Mouse (Mus musculus) hindbrain, embryonic 16.5 days (tissue): ENCODE measurements at regions not wholly inside any gene's neighbourhood (a gene's known extent, or its start where the extent isn't known, plus 50 kb on each side); places are given as distances from the start of the nearest gene placed in this dataset.

Experiments
- ATAC-seq: fragments of 200-750 bp; cut with Nextera tagmentation; 2 replicates; pipeline ENCODE4 v1.8.0; 2017; ENCODE audit warnings: moderate TSS enrichment, moderate library complexity
- H3K27ac ChIP-seq: fragments of 300-500 bp; sonication (generic); 2 replicates; pipeline ENCODE4 v1.5.1; 2014; ENCODE audit warnings: low read depth, mild to moderate bottlenecking, control low read depth, low read length, moderate library complexity
- H3K27me3 ChIP-seq: fragments of 300-500 bp; sonication (generic); replicated peaks from 2 replicates; pipeline ENCODE4 v1.6.1; 2014; ENCODE audit warnings: low read length; ENCODE audit not compliant: control insufficient read depth, insufficient read depth
- H3K36me3 ChIP-seq: fragments of 300-500 bp; sonication (generic); 2 replicates; pipeline ENCODE4 v1.6.1; 2014; ENCODE audit warnings: mild to moderate bottlenecking, low read length, moderate library complexity, mixed read lengths; ENCODE audit not compliant: control insufficient read depth, insufficient read depth
- H3K4me1 ChIP-seq: fragments of 300-500 bp; sonication (generic); 2 replicates; pipeline ENCODE4 v1.6.1; 2014; ENCODE audit warnings: low read depth, low read length; ENCODE audit not compliant: control insufficient read depth, insufficient read depth
- H3K4me2 ChIP-seq: fragments of 300-500 bp; sonication (generic); 2 replicates; pipeline ENCODE4 v1.6.1; 2014; ENCODE audit warnings: mild to moderate bottlenecking, low read length, control low read depth, moderate library complexity
- H3K4me3 ChIP-seq: fragments of 300-500 bp; sonication (generic); 2 replicates; pipeline ENCODE4 v1.5.1; 2014; ENCODE audit warnings: mild to moderate bottlenecking, low read length, control low read depth, moderate library complexity
- H3K9ac ChIP-seq: fragments of 300-500 bp; sonication (generic); 2 replicates; pipeline ENCODE4 v1.6.1; 2014; ENCODE audit warnings: low read depth, mild to moderate bottlenecking, control low read depth, low read length, moderate library complexity
- H3K9me3 ChIP-seq: fragments of 300-500 bp; sonication (generic); 2 replicates; pipeline ENCODE4 v1.6.1; 2014; ENCODE audit warnings: mild to moderate bottlenecking, low read length, moderate library complexity; ENCODE audit not compliant: control insufficient read depth
- WGBS: fragments of 180-500 bp; shearing (Covaris S2); extraction: QIAGEN DNeasy Blood & Tissue Kit; methylation state at CpG from one replicate; pipeline ENCODE4 v1.1.7; 2014; 5-methylcytosine and 5-hydroxymethylcytosine counted together

DNA sequence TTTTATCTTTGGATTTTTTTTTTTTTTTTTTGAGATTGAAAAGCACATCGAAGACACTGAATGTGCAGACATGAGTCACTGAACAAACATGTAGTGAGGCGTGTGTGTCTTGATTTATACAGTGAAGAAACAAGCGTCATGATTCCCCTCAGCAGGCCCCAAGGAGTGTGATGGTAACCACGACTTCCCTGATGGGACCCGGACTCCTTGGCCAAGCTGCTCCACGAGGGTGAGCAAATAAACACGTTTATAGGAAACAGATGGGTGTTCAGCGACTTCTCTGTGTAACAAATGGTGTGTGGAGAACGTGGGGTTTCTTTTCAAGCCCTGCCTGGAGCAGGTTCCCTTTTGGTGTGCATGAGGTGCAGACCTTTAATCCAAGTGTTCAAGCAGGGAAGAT lies 228.9 kb upstream of the Elac2 start:
- H3K9me3 ChIP-seq, result no peaks in the 10 kb centered on the region
- no peaks in the 10 kb centered on the region for H3K36me3 ChIP-seq
- no peak for ATAC-seq
- H3K4me1 ChIP-seq, result peaks cover 10% of the 10 kb centered on the region
- H3K4me3 ChIP-seq, result no peak overlapping the region
- 74% methylated on average over 9 of the region's 9 CpGs for WGBS
- no peak overlapping the region for H3K4me2 ChIP-seq
- H3K27ac ChIP-seq, result no peak overlapping the region
- no peak overlapping the region for H3K9ac ChIP-seq
- H3K27me3 ChIP-seq, result no peaks in the 10 kb centered on the region

DNA sequence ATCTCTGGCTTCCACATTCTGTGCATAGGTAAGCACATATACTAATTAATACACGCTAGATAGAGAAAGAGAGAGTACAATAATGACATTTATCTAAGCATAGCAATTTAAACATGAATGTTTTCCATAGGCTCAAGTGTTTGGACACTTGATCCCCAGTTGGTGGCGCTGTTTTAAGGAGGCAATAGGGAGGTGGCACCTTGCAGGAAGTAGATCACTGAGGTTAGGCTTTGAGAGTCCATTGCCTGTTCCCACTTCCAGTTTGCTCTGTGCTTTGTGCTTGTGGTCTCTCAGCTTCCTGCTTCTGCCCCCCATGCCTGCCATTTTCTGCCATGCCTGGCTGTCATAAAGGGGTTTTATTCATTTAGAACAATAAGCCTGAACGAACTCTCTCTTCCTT lies 226.5 kb upstream of the Elac2 start:
- no peak overlapping the region for H3K4me3 ChIP-seq
- H3K9me3 ChIP-seq, result no peaks in the 10 kb centered on the region
- peaks cover 10% of the 10 kb centered on the region for H3K4me1 ChIP-seq
- no peak overlapping the region for H3K4me2 ChIP-seq
- ATAC-seq, result no peak
- H3K27ac ChIP-seq, result no peak overlapping the region
- H3K9ac ChIP-seq, result no peak overlapping the region
- H3K36me3 ChIP-seq, result no peaks in the 10 kb centered on the region
- WGBS, result 44% methylated on average over 3 of the region's 3 CpGs
- H3K27me3 ChIP-seq, result no peaks in the 10 kb centered on the region

DNA sequence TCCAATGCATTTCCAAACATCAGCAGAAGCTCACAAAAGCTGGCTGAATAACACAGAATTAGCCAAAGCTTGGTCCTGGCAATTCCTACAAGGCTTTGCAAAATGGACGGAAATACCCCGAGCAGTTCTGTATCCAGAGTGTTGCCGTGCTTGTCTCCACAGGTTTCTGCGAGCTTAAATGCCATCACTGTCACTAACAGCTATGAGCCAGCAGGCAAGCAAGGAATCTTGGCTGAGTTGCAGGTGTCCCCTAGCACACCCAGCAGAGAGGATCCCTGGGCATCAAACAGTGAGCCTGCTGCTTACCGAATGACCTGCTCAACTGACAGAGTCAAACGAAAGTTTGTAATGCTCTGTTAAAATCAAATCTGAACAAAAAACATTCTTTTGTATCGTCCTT lies 226.0 kb upstream of the Elac2 start:
- H3K27ac ChIP-seq, result no peak overlapping the region
- no peaks in the 10 kb centered on the region for H3K36me3 ChIP-seq
- 19% methylated on average over 7 of the region's 7 CpGs for WGBS
- no peaks in the 10 kb centered on the region for H3K27me3 ChIP-seq
- no peak overlapping the region for H3K9ac ChIP-seq
- H3K4me1 ChIP-seq, result peaks cover 10% of the 10 kb centered on the region
- no peaks in the 10 kb centered on the region for H3K9me3 ChIP-seq
- peak overlapping the region; percentile 13; the same call in 1 of the 2 replicates for H3K4me2 ChIP-seq
- ATAC-seq, result no peak
- H3K4me3 ChIP-seq, result no peak overlapping the region

DNA sequence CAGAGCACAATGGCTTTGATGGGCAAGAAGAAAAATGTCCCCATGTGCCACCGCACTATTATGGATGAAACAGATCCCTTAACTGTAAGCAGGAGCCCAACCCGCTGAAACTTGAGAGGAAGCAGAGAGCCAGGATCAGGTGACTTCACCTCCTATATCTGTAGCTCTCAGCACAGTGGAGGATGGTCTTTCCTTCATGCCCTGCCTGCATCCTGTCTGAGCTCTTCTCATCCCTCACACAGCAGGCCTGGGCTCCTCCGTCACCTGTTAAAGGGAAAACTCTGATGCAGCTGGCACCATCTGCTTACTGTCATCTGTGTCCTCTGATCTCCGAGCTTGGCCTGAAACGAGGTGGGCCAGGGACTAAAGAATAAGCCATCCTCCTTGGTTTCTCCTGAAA lies 224.8 kb upstream of the Elac2 start:
- ATAC-seq, result no peak
- Histone ChIP-seq H3K27me3 (no peaks in the 10 kb centered on the region), H3K9me3 (no peaks in the 10 kb centered on the region), H3K4me2 (no peak overlapping the region), H3K27ac (no peak overlapping the region), H3K4me1 (peaks cover 10% of the 10 kb centered on the region), H3K9ac (no peak overlapping the region), H3K4me3 (no peak overlapping the region), H3K36me3 (no peaks in the 10 kb centered on the region)
- 71% methylated on average over 5 of the region's 5 CpGs for WGBS

DNA sequence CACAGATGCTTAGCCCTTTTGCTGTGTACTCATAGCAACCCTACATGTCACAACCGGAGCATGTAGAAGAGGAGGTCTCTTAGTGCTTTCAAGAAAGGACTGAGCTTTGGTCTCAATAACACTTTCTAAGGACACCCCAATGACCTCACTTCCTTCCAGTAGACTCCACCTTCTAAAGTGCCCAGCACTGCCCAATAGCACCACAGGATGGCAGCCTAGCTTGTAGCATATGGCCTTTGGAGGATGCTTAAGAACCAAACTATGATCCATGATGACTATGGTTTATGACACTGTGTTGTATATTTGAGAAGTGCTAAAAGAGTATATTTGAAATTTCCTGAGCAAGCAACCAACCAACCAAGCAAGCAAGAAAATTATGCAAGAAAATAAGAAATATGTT lies 223.3 kb upstream of the Elac2 start:
- Histone ChIP-seq H3K4me3 (no peak overlapping the region), H3K9me3 (no peaks in the 10 kb centered on the region), H3K4me1 (peaks cover 10% of the 10 kb centered on the region), H3K27ac (no peak overlapping the region), H3K27me3 (no peaks in the 10 kb centered on the region), H3K4me2 (no peak overlapping the region), H3K9ac (no peak overlapping the region), H3K36me3 (no peaks in the 10 kb centered on the region)
- 90% methylated on average over 1 of the region's 1 CpGs for whole genome bisulfite sequencing
- no peak for ATAC-seq

DNA sequence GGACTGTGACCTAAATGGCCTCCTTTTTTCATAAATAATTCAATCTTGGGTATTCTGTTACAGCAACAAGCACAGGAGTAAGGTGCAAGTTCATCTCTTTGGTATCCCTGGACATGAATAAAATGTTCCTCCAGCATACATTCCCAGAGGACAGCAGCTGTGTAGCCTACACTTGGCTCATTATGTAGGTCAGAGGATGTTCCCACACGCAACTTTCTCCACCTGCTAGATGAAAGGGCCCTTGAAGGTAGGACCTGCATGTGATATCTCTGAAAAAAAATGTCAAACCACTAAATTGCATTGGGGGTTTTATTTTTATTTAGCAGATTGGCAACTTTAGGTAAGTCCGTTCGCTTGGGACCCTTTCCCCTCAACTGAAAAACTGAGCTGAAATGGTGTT lies 218.2 kb upstream of the Elac2 start:
- H3K27me3 ChIP-seq, result no peaks in the 10 kb centered on the region
- no peaks in the 10 kb centered on the region for H3K4me1 ChIP-seq
- 93% methylated on average over 3 of the region's 3 CpGs for WGBS
- no peaks in the 10 kb centered on the region for H3K36me3 ChIP-seq
- no peak for ATAC-seq
- no peak overlapping the region for H3K4me3 ChIP-seq
- H3K4me2 ChIP-seq, result no peak overlapping the region
- no peak overlapping the region for H3K9ac ChIP-seq
- H3K9me3 ChIP-seq, result no peaks in the 10 kb centered on the region
- no peak overlapping the region for H3K27ac ChIP-seq

DNA sequence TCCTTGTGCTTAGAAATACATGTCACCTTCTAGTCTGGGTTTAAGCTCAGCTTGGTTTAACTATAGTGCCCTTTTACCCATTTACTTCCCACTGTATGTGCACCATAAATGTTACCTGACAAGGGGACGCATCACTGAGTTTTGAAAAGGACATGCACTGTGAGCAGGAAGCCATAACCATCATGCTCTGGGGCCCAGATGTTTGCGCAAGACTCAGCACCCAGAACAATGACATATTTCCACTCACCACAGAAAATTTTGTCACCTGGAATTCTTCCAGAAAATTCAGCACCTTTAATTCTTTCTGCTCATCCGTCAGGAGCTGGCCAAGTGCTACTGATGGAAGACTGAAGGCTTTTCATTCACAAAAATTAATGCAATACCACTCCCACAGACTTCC lies 216.1 kb upstream of the Elac2 start:
- H3K27me3 ChIP-seq, result no peaks in the 10 kb centered on the region
- no peak overlapping the region for H3K4me2 ChIP-seq
- H3K4me1 ChIP-seq, result no peaks in the 10 kb centered on the region
- WGBS, result 78% methylated on average over 3 of the region's 3 CpGs
- no peak overlapping the region for H3K27ac ChIP-seq
- no peaks in the 10 kb centered on the region for H3K36me3 ChIP-seq
- H3K4me3 ChIP-seq, result no peak overlapping the region
- no peak overlapping the region for H3K9ac ChIP-seq
- H3K9me3 ChIP-seq, result no peaks in the 10 kb centered on the region
- no peak for ATAC-seq

DNA sequence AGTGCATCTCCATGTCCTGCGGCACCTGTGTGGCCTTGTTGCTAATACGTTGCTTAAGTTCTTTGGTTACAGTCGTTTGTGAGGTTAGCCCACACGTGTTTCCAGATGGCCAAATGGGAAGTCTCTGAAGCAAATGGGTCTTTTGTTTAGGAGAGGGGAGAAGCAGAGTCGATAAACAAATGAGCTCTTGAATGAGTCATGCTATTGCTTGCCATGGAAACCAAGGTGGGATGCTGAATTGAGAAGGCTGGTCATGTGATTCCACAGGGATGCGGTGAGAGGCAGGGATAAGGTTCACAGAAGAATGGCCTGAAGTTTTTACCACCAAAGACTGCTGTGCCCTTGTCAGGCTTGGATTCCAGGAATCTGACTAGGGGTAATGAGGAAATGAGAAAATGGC lies 214.8 kb upstream of the Elac2 start:
- Histone ChIP-seq H3K9me3 (no peaks in the 10 kb centered on the region), H3K4me2 (no peak overlapping the region), H3K9ac (no peak overlapping the region), H3K27ac (no peak overlapping the region), H3K4me1 (no peaks in the 10 kb centered on the region), H3K27me3 (no peaks in the 10 kb centered on the region), H3K36me3 (no peaks in the 10 kb centered on the region), H3K4me3 (no peak overlapping the region)
- no peak for ATAC-seq
- 34% methylated on average over 6 of the region's 6 CpGs for WGBS

DNA sequence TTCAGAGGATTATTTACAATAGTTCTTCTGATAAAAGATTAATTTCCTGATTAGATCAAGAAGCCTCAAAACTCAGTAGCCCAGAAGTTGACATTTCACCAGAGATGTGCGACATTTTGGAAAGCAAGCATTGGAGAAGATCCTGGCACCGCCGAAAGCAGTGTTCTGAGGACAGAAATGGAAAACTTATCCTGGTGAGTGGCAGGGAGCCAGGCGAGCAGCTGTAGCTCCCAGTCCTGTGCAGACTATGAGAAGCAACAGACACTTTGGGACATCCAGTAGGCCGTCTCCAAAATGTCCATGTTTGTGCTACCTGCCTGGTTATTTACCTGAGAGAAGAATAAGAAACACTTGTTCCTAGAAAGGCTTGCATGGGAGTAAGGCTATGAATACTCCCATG lies 202.1 kb upstream of the Elac2 start:
- H3K4me2 ChIP-seq, result no peak overlapping the region
- H3K27me3 ChIP-seq, result no peaks in the 10 kb centered on the region
- WGBS, result 79% methylated on average over 5 of the region's 5 CpGs
- no peaks in the 10 kb centered on the region for H3K9me3 ChIP-seq
- ATAC-seq, result no peak
- H3K4me3 ChIP-seq, result no peak overlapping the region
- H3K27ac ChIP-seq, result no peak overlapping the region
- no peaks in the 10 kb centered on the region for H3K4me1 ChIP-seq
- H3K9ac ChIP-seq, result no peak overlapping the region
- H3K36me3 ChIP-seq, result no peaks in the 10 kb centered on the region
